Mouse (Mus musculus) megakaryocyte, embryonic 14.5 days (primary cell): ENCODE data around the gene H60b.

Experiments used
- FLI1 ChIP-seq: IDR thresholded peaks from 2 replicates; pipeline ENCODE4 v1.6.1; 2012; ENCODE audit warnings: low read length, inconsistent platforms, mixed read lengths
- GATA1 ChIP-seq: IDR thresholded peaks from 3 replicates; pipeline ENCODE4 v1.6.1; 2012; ENCODE audit warnings: mixed read lengths, low read length, inconsistent platforms, borderline replicate concordance

DNA sequence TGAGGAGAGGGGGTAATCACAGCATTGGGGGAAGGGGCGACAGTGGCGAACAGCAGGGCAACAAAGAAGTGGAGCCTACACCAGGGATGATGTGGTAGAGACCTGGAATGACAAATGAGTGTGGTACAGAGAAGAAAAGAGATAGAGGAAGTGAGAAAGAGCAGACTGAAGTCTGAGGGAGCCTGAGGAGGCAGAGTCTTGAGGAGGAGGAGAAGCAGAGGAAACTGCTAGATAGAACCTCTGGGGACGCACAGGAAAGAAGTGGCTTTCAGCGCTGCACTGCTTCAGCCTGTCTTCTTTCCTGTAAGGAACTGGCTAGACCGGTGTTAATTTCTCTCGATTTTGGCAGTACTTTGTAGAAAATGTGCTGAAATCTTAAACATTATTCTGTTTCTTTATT lies 124.4 kb downstream of the H60b start:
- TF ChIP-seq GATA1 (no peak), FLI1 (no peak)
